Mouse (Mus musculus) limb, embryonic 13.5 days (tissue): Measurements from ENCODE around the gene Tex19.1. TPM values are rescaled to one million over a fixed set of nuclear protein-coding genes. Genes with fewer than 3 reads are reported as not detected.

Source experiments
- polyA plus RNA-seq: library from polyadenylated mRNA; unstranded; fragments of >200 nt; fragmentation: Nextera tagmentation; extraction: Ambion mirVana; gene quantifications from 2 replicates; pipeline ENCODE4 v1.2.1, GENCODE M21; 2015

Gene Tex19.1
- polyA plus RNA-seq, 1 experiment from 2014 or later, result not detected

Other genes with a start within 250 kb of the Tex19.1 start
- 6.4 TPM in 2 replicates for gene Ccdc57, start 213.3 kb upstream of the Tex19.1 start, polyA plus RNA-seq
- 84.1 and 94.1 TPM in 2 replicates for gene Slc16a3, start 197.7 kb upstream of the Tex19.1 start, polyA plus RNA-seq
- gene Csnk1d, start 154.8 kb upstream of the Tex19.1 start, polyA plus RNA-seq, result 133 and 136 TPM in 2 replicates
- 0.46 TPM in 1 of 2 replicates, not detected in the other for gene Cd7, start 106.7 kb upstream of the Tex19.1 start, polyA plus RNA-seq
- not detected in 2 replicates for gene Sectm1b, start 82.6 kb upstream of the Tex19.1 start, polyA plus RNA-seq
- gene Sectm1a, start 64.9 kb upstream of the Tex19.1 start, polyA plus RNA-seq, result 0.13 and 0.37 TPM in 2 replicates
- not detected in 2 replicates for gene Tex19.2, start 27.5 kb upstream of the Tex19.1 start, polyA plus RNA-seq
- 1.2 and 1.3 TPM in 2 replicates for gene Uts2r, start 14.1 kb downstream of the Tex19.1 start, polyA plus RNA-seq
- gene Hexdc, start 58.3 kb downstream of the Tex19.1 start, polyA plus RNA-seq, result 10.4 and 10.6 TPM in 2 replicates
- 20.0 and 22.4 TPM in 2 replicates for gene Ogfod3, start 58.6 kb downstream of the Tex19.1 start, polyA plus RNA-seq
- 40.2 and 41.5 TPM in 2 replicates for gene Cybc1, start 83.2 kb downstream of the Tex19.1 start, polyA plus RNA-seq
- 69.3 and 73.5 TPM in 2 replicates for gene Narf, start 91.1 kb downstream of the Tex19.1 start, polyA plus RNA-seq
- gene Foxk2, start 113.8 kb downstream of the Tex19.1 start, polyA plus RNA-seq, result 8.9 and 9.2 TPM in 2 replicates
- 108 and 111 TPM in 2 replicates for gene Wdr45b, start 208.3 kb downstream of the Tex19.1 start, polyA plus RNA-seq
- 12.1 and 13.1 TPM in 2 replicates for gene Rab40b, start 242.1 kb downstream of the Tex19.1 start, polyA plus RNA-seq